Mouse (Mus musculus) hindbrain, embryonic 14.5 days (tissue): Measurements from ENCODE around the gene Smok3b. TPM values are rescaled to one million over a fixed set of nuclear protein-coding genes. Genes with fewer than 3 reads are reported as not detected.
"Not testable (repeated sequence)": the region's sequence is repeated elsewhere in the genome, so short reads cannot be mapped to it uniquely, and the experiment has no call there.

Experiments used
- ATAC-seq: fragments of 200-750 bp; cut with Nextera tagmentation; 2 replicates; pipeline ENCODE4 v1.8.0; 2017; ENCODE audit warnings: moderate number of reproducible peaks, mild to moderate bottlenecking, moderate TSS enrichment, moderate library complexity; ENCODE audit not compliant: low FRiP score
- DNase-seq: peaks from one replicate; pipeline ENCODE4 v3.0.0-alpha.2; 2015; ENCODE audit warnings: low spot score
- H3K27ac ChIP-seq: fragments of 300-500 bp; sonication (generic); 2 replicates; pipeline ENCODE4 v1.5.1; 2014; ENCODE audit warnings: mild to moderate bottlenecking, moderate library complexity
- H3K27me3 ChIP-seq: fragments of 300-500 bp; sonication (generic); 2 replicates; pipeline ENCODE4 v1.6.1; 2014; ENCODE audit warnings: mild to moderate bottlenecking, low read length, mixed read lengths; ENCODE audit not compliant: control insufficient read depth, insufficient read depth
- H3K36me3 ChIP-seq: fragments of 300-500 bp; sonication (generic); replicated peaks from 2 replicates; pipeline ENCODE4 v1.6.1; 2014; ENCODE audit not compliant: control insufficient read depth, insufficient read depth
- H3K4me1 ChIP-seq: fragments of 300-500 bp; sonication (generic); replicated peaks from 2 replicates; pipeline ENCODE4 v1.6.1; 2014; ENCODE audit warnings: antibody characterized with exemption, low read length, mixed read lengths; ENCODE audit not compliant: control insufficient read depth, insufficient read depth
- H3K4me2 ChIP-seq: fragments of 300-500 bp; sonication (generic); replicated peaks from 2 replicates; pipeline ENCODE4 v1.6.1; 2014; ENCODE audit warnings: mild to moderate bottlenecking, moderate library complexity
- H3K4me3 ChIP-seq: fragments of 300-500 bp; sonication (generic); replicated peaks from 2 replicates; pipeline ENCODE4 v1.5.1; 2014; ENCODE audit warnings: mild to moderate bottlenecking, low read length
- H3K9ac ChIP-seq: fragments of 300-500 bp; sonication (generic); 2 replicates; pipeline ENCODE4 v1.6.1; 2014
- H3K9me3 ChIP-seq: fragments of 300-500 bp; sonication (generic); 2 replicates; pipeline ENCODE4 v1.6.1; 2016; ENCODE audit warnings: low read length; ENCODE audit not compliant: control insufficient read depth
- WGBS: fragments of 180-500 bp; shearing (Covaris S2); extraction: QIAGEN DNeasy Blood & Tissue Kit; methylation state at CpG from one replicate; pipeline ENCODE4 v1.1.7; 2014; 5-methylcytosine and 5-hydroxymethylcytosine counted together
- polyA plus RNA-seq: library from polyadenylated mRNA; unstranded; fragments of >200 nt; fragmentation: Nextera tagmentation; extraction: Ambion mirVana; gene quantifications from 2 replicates; pipeline ENCODE4 v1.2.1, GENCODE M21; 2014

Smok3b gene
- polyA plus RNA-seq, result not detected in 2 replicates

GRCm38 (mm10) chr5:138020961-138021479 lies at the start of gene Smok3b, which contains the start of gene Smok3a:
Gene Smok3b (plus strand): TSS chr5:138021429.
Gene Smok3a (plus strand): TSS chr5:138021261.
- WGBS, result 94% methylated on average over 3 of the region's 7 CpGs
- not testable (repeated sequence) for H3K27me3 ChIP-seq, H3K9ac ChIP-seq, H3K9me3 ChIP-seq, DNase-seq, H3K27ac ChIP-seq, H3K4me1 ChIP-seq, H3K4me3 ChIP-seq, H3K4me2 ChIP-seq, H3K36me3 ChIP-seq, ATAC-seq

- ATAC-seq, result no peak
- Histone ChIP-seq H3K9ac (no peak overlapping the region), H3K9me3 (no peaks in the 10 kb centered on the region), H3K36me3 (no peaks in the 10 kb centered on the region), H3K4me1 (no peaks in the 10 kb centered on the region), H3K4me3 (no peak overlapping the region), H3K4me2 (no peak overlapping the region), H3K27ac (no peak overlapping the region), H3K27me3 (no peaks in the 10 kb centered on the region)
- WGBS, result 84% methylated on average over 2 of the region's 2 CpGs
- DNase-seq, result no peak
Observed at GRCm38 (mm10) chr5:137973161-137973560, 48.1 kb upstream of the Smok3b start.

- Histone ChIP-seq H3K4me1 (no peaks in the 10 kb centered on the region), H3K36me3 (no peaks in the 10 kb centered on the region), H3K27me3 (no peaks in the 10 kb centered on the region), H3K9ac (no peak overlapping the region), H3K27ac (no peak overlapping the region), H3K4me3 (no peak overlapping the region), H3K9me3 (no peaks in the 10 kb centered on the region), H3K4me2 (no peak overlapping the region)
- DNase-seq (no peak), ATAC-seq (no peak)
- 55% methylated on average over 3 of the region's 3 CpGs for WGBS
Observed at GRCm38 (mm10) chr5:137973738-137974137, 47.5 kb upstream of the Smok3b start.

- Histone ChIP-seq H3K4me2 (no peak overlapping the region), H3K9ac (no peak overlapping the region), H3K4me1 (no peaks in the 10 kb centered on the region), H3K9me3 (no peaks in the 10 kb centered on the region), H3K36me3 (no peaks in the 10 kb centered on the region), H3K27me3 (no peaks in the 10 kb centered on the region), H3K27ac (no peak overlapping the region), H3K4me3 (no peak overlapping the region)
- DNase-seq (no peak), ATAC-seq (no peak)
- 72% methylated on average over 3 of the region's 3 CpGs for WGBS
Observed at GRCm38 (mm10) chr5:137974724-137975123, 46.5 kb upstream of the Smok3b start.

- ATAC-seq (no peak), DNase-seq (no peak)
- 53% methylated on average over 1 of the region's 1 CpGs for WGBS
- no peaks in the 10 kb centered on the region for H3K36me3 ChIP-seq
- H3K27me3 ChIP-seq, result no peaks in the 10 kb centered on the region
- no peak overlapping the region for H3K9ac ChIP-seq
- H3K4me1 ChIP-seq, result no peaks in the 10 kb centered on the region
- H3K4me3 ChIP-seq, result no peak overlapping the region
- no peaks in the 10 kb centered on the region for H3K9me3 ChIP-seq
- no peak overlapping the region for H3K27ac ChIP-seq
- H3K4me2 ChIP-seq, result no peak overlapping the region
Observed at GRCm38 (mm10) chr5:137975434-137975833, 45.8 kb upstream of the Smok3b start.

GRCm38 (mm10) chr5:137977291-137977690 lies 43.9 kb upstream of the Smok3b start:
- no peaks in the 10 kb centered on the region for H3K27me3 ChIP-seq
- no peak for ATAC-seq
- WGBS, result 54% methylated on average over 1 of the region's 1 CpGs

GRCm38 (mm10) chr5:137979081-137979480 lies 42.1 kb upstream of the Smok3b start:
- no peak for ATAC-seq
- Histone ChIP-seq H3K9ac (no peak overlapping the region), H3K9me3 (no peaks in the 10 kb centered on the region), H3K27ac (no peak overlapping the region), H3K27me3 (no peaks in the 10 kb centered on the region), H3K4me3 (no peak overlapping the region), H3K36me3 (no peaks in the 10 kb centered on the region), H3K4me1 (no peaks in the 10 kb centered on the region), H3K4me2 (no peak overlapping the region)
- WGBS, result 85% methylated on average over 2 of the region's 2 CpGs
- DNase-seq, result no peak

More at GRCm38 (mm10) chr5:137977291-137977690, 43.9 kb upstream of the Smok3b start:
- Histone ChIP-seq H3K4me3 (no peak overlapping the region), H3K4me1 (no peaks in the 10 kb centered on the region), H3K4me2 (no peak overlapping the region), H3K9me3 (no peaks in the 10 kb centered on the region), H3K9ac (no peak overlapping the region), H3K36me3 (no peaks in the 10 kb centered on the region), H3K27ac (no peak overlapping the region)
- no peak for DNase-seq

GRCm38 (mm10) chr5:137981300-137981699 lies 39.9 kb upstream of the Smok3b start, which contains the start of gene Azgp1:
Gene Azgp1 (plus strand): TSS chr5:137981520.
- H3K27ac ChIP-seq, result no peak within 1 kb of the TSS
- ATAC-seq (no peak), DNase-seq (no peak)
- WGBS, result 82% methylated on average over 4 of the region's 4 CpGs
- no peak within 1 kb of the TSS for H3K9ac ChIP-seq
- H3K4me2 ChIP-seq, result no peak within 1 kb of the TSS
- no peak within 1 kb of the TSS for H3K4me3 ChIP-seq
- H3K4me1 ChIP-seq, result no peaks in the 10 kb centered on the region
- no peaks in the 10 kb centered on the region for H3K9me3 ChIP-seq
- no peaks in the 10 kb centered on the region for H3K27me3 ChIP-seq
- H3K36me3 ChIP-seq, result no peaks in the 10 kb centered on the region

- H3K27me3 ChIP-seq, result no peaks in the 10 kb centered on the region
- H3K9me3 ChIP-seq, result no peaks in the 10 kb centered on the region
- WGBS, result 93% methylated on average over 1 of the region's 1 CpGs
- ATAC-seq (no peak), DNase-seq (no peak)
- H3K27ac ChIP-seq, result no peak overlapping the region
- H3K9ac ChIP-seq, result no peak overlapping the region
- H3K4me1 ChIP-seq, result no peaks in the 10 kb centered on the region
- H3K4me3 ChIP-seq, result no peak overlapping the region
- H3K36me3 ChIP-seq, result no peaks in the 10 kb centered on the region
- H3K4me2 ChIP-seq, result no peak overlapping the region
Observed at GRCm38 (mm10) chr5:137986351-137986750, 34.9 kb upstream of the Smok3b start.

GRCm38 (mm10) chr5:138009437-138009836 lies 11.8 kb upstream of the Smok3b start:
- DNase-seq (no peak), ATAC-seq (no peak)
- H3K4me2 ChIP-seq, result no peak overlapping the region
- H3K36me3 ChIP-seq, result no peaks in the 10 kb centered on the region
- no peaks in the 10 kb centered on the region for H3K9me3 ChIP-seq
- no peaks in the 10 kb centered on the region for H3K4me1 ChIP-seq
- H3K27ac ChIP-seq, result no peak overlapping the region
- H3K9ac ChIP-seq, result no peak overlapping the region
- no peaks in the 10 kb centered on the region for H3K27me3 ChIP-seq
- 89% methylated on average over 5 of the region's 5 CpGs for WGBS
- H3K4me3 ChIP-seq, result no peak overlapping the region
